Mouse (Mus musculus) G1E (cell line): ENCODE data around the gene Srpx2.

ENCODE experiments used
- CTCF ChIP-seq: IDR thresholded peaks from 2 replicates; pipeline ENCODE4 v1.5.1; 2012; ENCODE audit warnings: low read depth, low read length, inconsistent platforms, mixed read lengths
- POLR2AphosphoS5 ChIP-seq: IDR thresholded peaks from 2 replicates; pipeline ENCODE4 v1.6.1; 2012; ENCODE audit warnings: low read depth, low read length, inconsistent platforms; ENCODE audit not compliant: insufficient replicate concordance
- TAL1 ChIP-seq: conservative IDR thresholded peaks from 2 replicates; pipeline ENCODE4 v1.6.1; 2012; ENCODE audit warnings: low read depth, low read length, inconsistent platforms, mixed read lengths

DNA sequence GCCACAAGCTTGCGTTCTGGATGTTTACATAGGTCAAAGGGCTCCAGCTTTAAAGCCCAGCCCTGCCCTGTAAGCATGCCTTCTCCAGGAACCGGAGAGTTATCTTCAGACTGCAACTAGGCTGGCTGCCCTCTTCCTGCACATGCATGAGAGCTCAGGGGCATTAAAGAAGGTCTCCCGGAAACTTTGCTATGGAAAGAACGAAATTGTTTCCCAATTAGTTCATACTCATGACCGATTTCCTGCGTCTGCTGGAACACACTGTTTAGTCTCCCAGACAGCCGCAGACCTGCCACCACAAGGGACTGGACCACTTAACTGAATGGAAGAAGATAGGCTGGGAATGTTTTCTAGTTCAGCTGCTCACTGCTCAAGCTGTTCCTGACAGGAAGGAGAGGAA is 6.0 kb downstream of the Srpx2 start:
- TF ChIP-seq TAL1 (no peak), CTCF (no peak), POLR2AphosphoS5 (no peak)
